Mouse (Mus musculus) liver, embryonic 14.5 days (tissue): Measurements from ENCODE around the gene Ammecr1. TPM values are rescaled to one million over a fixed set of nuclear protein-coding genes. Genes with fewer than 3 reads are reported as not detected.

Experiments
- ATAC-seq: fragments of 200-750 bp; cut with Nextera tagmentation; 2 replicates; pipeline ENCODE4 v1.8.0; 2017; ENCODE audit warnings: moderate number of reproducible peaks, mild to moderate bottlenecking, moderate library complexity; ENCODE audit not compliant: insufficient read depth
- DNase-seq, 3 experiments: peaks; one replicate each; pipeline ENCODE4 v3.0.0-alpha.2; 2012 to 2013; ENCODE audit warnings: low read depth in 3 of 3, low spot score in 3 of 3
- H3K27ac ChIP-seq: fragments of 300-500 bp; sonication (generic); 2 replicates; pipeline ENCODE4 v1.5.1; 2014; ENCODE audit warnings: moderate library complexity, mild to moderate bottlenecking, control low read depth, inconsistent platforms
- H3K27me3 ChIP-seq: fragments of 300-500 bp; sonication (generic); 2 replicates; pipeline ENCODE4 v1.6.1; 2014; ENCODE audit warnings: mild to moderate bottlenecking, low read length, moderate library complexity; ENCODE audit not compliant: control insufficient read depth, insufficient read depth
- H3K36me3 ChIP-seq: fragments of 300-500 bp; sonication (generic); replicated peaks from 2 replicates; pipeline ENCODE4 v1.6.1; 2014; ENCODE audit warnings: low read depth; ENCODE audit not compliant: control insufficient read depth, insufficient read depth
- H3K4me1 ChIP-seq, 2 experiments: fragments of 200-500 bp in 1 of 2; fragments of 300-500 bp in 1 of 2; sonication (generic) in 1 of 2; replicated peaks; 2 replicates each; pipeline ENCODE4 v1.6.1; 2012 to 2014; ENCODE audit warnings: antibody characterized with exemption in 1 of 2, inconsistent platforms in 1 of 2, low read length in 1 of 2; ENCODE audit not compliant: control insufficient read depth in 2 of 2, insufficient read depth in 2 of 2
- H3K4me2 ChIP-seq: fragments of 300-500 bp; sonication (generic); 2 replicates; pipeline ENCODE4 v1.6.1; 2014; ENCODE audit warnings: low read depth, mild to moderate bottlenecking, control low read depth, moderate library complexity
- H3K4me3 ChIP-seq, 2 experiments: fragments of 200-500 bp in 1 of 2; fragments of 300-500 bp in 1 of 2; sonication (generic) in 1 of 2; 2 replicates each; pipeline ENCODE4 v1.5.1; 2012 to 2014; ENCODE audit warnings: low read depth in 2 of 2, low read length in 2 of 2, mild to moderate bottlenecking in 2 of 2, control low read depth in 1 of 2, inconsistent platforms in 1 of 2, moderate library complexity in 1 of 2; ENCODE audit not compliant: insufficient read depth in 1 of 2
- H3K9ac ChIP-seq: fragments of 300-500 bp; sonication (generic); replicated peaks from 2 replicates; pipeline ENCODE4 v1.6.1; 2014; ENCODE audit warnings: mild to moderate bottlenecking, control low read depth, moderate library complexity
- H3K9me3 ChIP-seq: fragments of 300-500 bp; sonication (generic); 2 replicates; pipeline ENCODE4 v1.6.1; 2016; ENCODE audit warnings: low read length, mixed read lengths; ENCODE audit not compliant: control insufficient read depth
- CTCF ChIP-seq: IDR thresholded peaks from 2 replicates; pipeline ENCODE4 v1.5.1; 2016; ENCODE audit warnings: antibody characterized with exemption, low read depth, control low read depth
- EP300 ChIP-seq: IDR thresholded peaks from 2 replicates; pipeline ENCODE4 v1.6.1; 2016; ENCODE audit warnings: antibody characterized with exemption, low read depth
- WGBS: fragments of 180-500 bp; shearing (Covaris S2); extraction: QIAGEN DNeasy Blood & Tissue Kit; methylation state at CpG from one replicate; pipeline ENCODE4 v1.1.7; 2014; ENCODE audit not compliant: insufficient replicate concordance; 5-methylcytosine and 5-hydroxymethylcytosine counted together
- polyA plus RNA-seq, 2 experiments: library from polyadenylated mRNA; depleted of rRNA in 1 of 2; stranded (reverse) in 1 of 2; unstranded in 1 of 2; fragments of >200 nt; fragmentation: Nextera tagmentation in 1 of 2; extraction: Ambion mirVana in 1 of 2; gene quantifications; 2 replicates each; pipeline versions ENCODE4 v1.2.1 to v1.2.3; 2012 to 2014

Ammecr1 gene
- polyA plus RNA-seq, 2 experiments = 5.0 to 12.8 TPM

- Histone ChIP-seq H3K4me2 (no peak overlapping the region), H3K27ac (no peak overlapping the region), H3K9ac (no peak overlapping the region), H3K4me3 (no peak overlapping the region), H3K36me3 (no peaks in the 10 kb centered on the region), H3K9me3 (no peaks in the 10 kb centered on the region), H3K27me3 (no peaks in the 10 kb centered on the region), H3K4me1 (no peaks in the 10 kb centered on the region)
- DNase-seq (no peak), ATAC-seq (no peak)
- TF ChIP-seq CTCF (no peak), EP300 (no peak)
- 77% methylated on average over 9 of the region's 9 CpGs for WGBS
These were observed 68.1 kb downstream of the Ammecr1 start for GRCm38 (mm10) chrX:142898295-142898887.

- H3K4me1 ChIP-seq = no peaks in the 10 kb centered on the region
- 83% methylated on average over 6 of the region's 6 CpGs for WGBS
- H3K4me3 ChIP-seq = no peak overlapping the region
- no peak for ATAC-seq
- H3K36me3 ChIP-seq = no peaks in the 10 kb centered on the region
- no peak for DNase-seq
- H3K27me3 ChIP-seq = no peaks in the 10 kb centered on the region
- H3K9ac ChIP-seq = no peak overlapping the region
- no peak overlapping the region for H3K4me2 ChIP-seq
- TF ChIP-seq CTCF (no peak), EP300 (no peak)
- no peaks in the 10 kb centered on the region for H3K9me3 ChIP-seq
- no peak overlapping the region for H3K27ac ChIP-seq
These were observed 69.0 kb downstream of the Ammecr1 start for GRCm38 (mm10) chrX:142897477-142898000.

- no peaks in the 10 kb centered on the region for H3K9me3 ChIP-seq
- no peak for DNase-seq
- no peaks in the 10 kb centered on the region for H3K4me1 ChIP-seq
- no peaks in the 10 kb centered on the region for H3K36me3 ChIP-seq
- H3K27me3 ChIP-seq = no peaks in the 10 kb centered on the region
- ATAC-seq = no peak
- no peak overlapping the region for H3K4me3 ChIP-seq
- H3K4me2 ChIP-seq = no peak overlapping the region
- H3K9ac ChIP-seq = no peak overlapping the region
- TF ChIP-seq CTCF (no peak), EP300 (no peak)
- no peak overlapping the region for H3K27ac ChIP-seq
- WGBS = 75% methylated on average over 2 of the region's 2 CpGs
These were observed 71.2 kb downstream of the Ammecr1 start for GRCm38 (mm10) chrX:142895316-142895715.

GRCm38 (mm10) chrX:142885962-142886361, 80.6 kb downstream of the Ammecr1 start:
- 82% methylated on average over 7 of the region's 7 CpGs for WGBS
- TF ChIP-seq EP300 (no peak), CTCF (no peak)
- H3K36me3 ChIP-seq = no peaks in the 10 kb centered on the region
- H3K27me3 ChIP-seq = no peaks in the 10 kb centered on the region; the same call in 1 of the 2 replicates
- H3K9me3 ChIP-seq = no peaks in the 10 kb centered on the region
- no peak overlapping the region for H3K4me2 ChIP-seq
- H3K9ac ChIP-seq = no peak overlapping the region
- no peak overlapping the region for H3K27ac ChIP-seq
- H3K4me3 ChIP-seq = no peak overlapping the region
- ATAC-seq (no peak), DNase-seq (no peak)
- H3K4me1 ChIP-seq = no peaks in the 10 kb centered on the region

- no peak for ATAC-seq
- no peaks in the 10 kb centered on the region for H3K9me3 ChIP-seq
- H3K4me1 ChIP-seq = no peaks in the 10 kb centered on the region
- H3K27ac ChIP-seq = no peak overlapping the region
- TF ChIP-seq EP300 (no peak), CTCF (no peak)
- DNase-seq = no peak
- WGBS = 71% methylated on average over 4 of the region's 4 CpGs
- no peak overlapping the region for H3K9ac ChIP-seq
- H3K36me3 ChIP-seq = no peaks in the 10 kb centered on the region
- no peak overlapping the region for H3K4me2 ChIP-seq
- no peaks in the 10 kb centered on the region; the same call in 1 of the 2 replicates for H3K27me3 ChIP-seq
- no peak overlapping the region for H3K4me3 ChIP-seq
These were observed 82.9 kb downstream of the Ammecr1 start for GRCm38 (mm10) chrX:142883593-142883992.
